Mouse (Mus musculus) midbrain, embryonic 15.5 days (tissue): Measurements from ENCODE around the gene Tcl1b5. TPM values are rescaled to one million over a fixed set of nuclear protein-coding genes. Genes with fewer than 3 reads are reported as not detected.
"Not testable (repeated sequence)": the region's sequence is repeated elsewhere in the genome, so short reads cannot be mapped to it uniquely, and the experiment has no call there.

Source experiments
- ATAC-seq: fragments of 200-750 bp; cut with Nextera tagmentation; replicated peaks from 2 replicates; pipeline ENCODE4 v1.8.0; 2017; ENCODE audit warnings: moderate TSS enrichment
- H3K27ac ChIP-seq: fragments of 300-500 bp; sonication (generic); 2 replicates; pipeline ENCODE4 v1.5.1; 2015; ENCODE audit warnings: mild to moderate bottlenecking, inconsistent platforms
- H3K27me3 ChIP-seq: fragments of 300-500 bp; sonication (generic); replicated peaks from 2 replicates; pipeline ENCODE4 v1.6.1; 2015; ENCODE audit warnings: inconsistent platforms
- H3K36me3 ChIP-seq: fragments of 300-500 bp; sonication (generic); replicated peaks from 2 replicates; pipeline ENCODE4 v1.6.1; 2015; ENCODE audit warnings: inconsistent platforms
- H3K4me1 ChIP-seq: fragments of 300-500 bp; sonication (generic); 2 replicates; pipeline ENCODE4 v1.6.1; 2015; ENCODE audit warnings: inconsistent platforms
- H3K4me2 ChIP-seq: fragments of 300-500 bp; sonication (generic); 2 replicates; pipeline ENCODE4 v1.6.1; 2015; ENCODE audit warnings: inconsistent platforms, mild to moderate bottlenecking, moderate library complexity
- H3K4me3 ChIP-seq: fragments of 300-500 bp; sonication (generic); 2 replicates; pipeline ENCODE4 v1.5.1; 2015; ENCODE audit warnings: mild to moderate bottlenecking, inconsistent platforms
- H3K9ac ChIP-seq: fragments of 300-500 bp; sonication (generic); 2 replicates; pipeline ENCODE4 v1.6.1; 2015; ENCODE audit warnings: mild to moderate bottlenecking, inconsistent platforms
- H3K9me3 ChIP-seq: fragments of 300-500 bp; sonication (generic); 2 replicates; pipeline ENCODE4 v1.6.1; 2016; ENCODE audit warnings: inconsistent platforms
- WGBS: fragments of 180-500 bp; shearing (Covaris S2); methylation state at CpG from one replicate; pipeline ENCODE4 v1.1.7; 2015; ENCODE audit warnings: mixed read lengths; 5-methylcytosine and 5-hydroxymethylcytosine counted together
- polyA plus RNA-seq: library from polyadenylated mRNA; unstranded; fragments of >200 nt; fragmentation: Nextera tagmentation; extraction: Ambion mirVana; gene quantifications from 2 replicates; pipeline ENCODE4 v1.2.1, GENCODE M21; 2015

Gene Tcl1b5
- polyA plus RNA-seq, 1 experiment from 2014 or later: not detected

GRCm38 (mm10) chr12:105166734-105167133 lies 9.4 kb upstream of the Tcl1b5 start:
- Histone ChIP-seq H3K9ac (no peak overlapping the region), H3K36me3 (no peaks in the 10 kb centered on the region), H3K4me2 (no peak overlapping the region), H3K27ac (no peak overlapping the region), H3K9me3 (no peaks in the 10 kb centered on the region), H3K4me3 (no peak overlapping the region), H3K27me3 (no peaks in the 10 kb centered on the region), H3K4me1 (no peaks in the 10 kb centered on the region)
- WGBS: 81% methylated on average over 3 of the region's 3 CpGs
- no peak for ATAC-seq

- H3K9ac ChIP-seq: no peak overlapping the region
- 89% methylated on average over 2 of the region's 2 CpGs for WGBS
- H3K9me3 ChIP-seq: no peaks in the 10 kb centered on the region
- no peak overlapping the region for H3K4me3 ChIP-seq
- no peaks in the 10 kb centered on the region for H3K36me3 ChIP-seq
- H3K4me1 ChIP-seq: no peaks in the 10 kb centered on the region
- ATAC-seq: no peak
- no peak overlapping the region for H3K27ac ChIP-seq
- H3K4me2 ChIP-seq: no peak overlapping the region
- no peaks in the 10 kb centered on the region for H3K27me3 ChIP-seq
Measured at GRCm38 (mm10) chr12:105173366-105173765, 2.8 kb upstream of the Tcl1b5 start.

- not testable (repeated sequence) for H3K27ac ChIP-seq, ATAC-seq, H3K4me2 ChIP-seq, H3K36me3 ChIP-seq, H3K4me1 ChIP-seq, H3K9me3 ChIP-seq, H3K9ac ChIP-seq, H3K4me3 ChIP-seq, H3K27me3 ChIP-seq
- WGBS: 34% methylated on average over 2 of the region's 2 CpGs
Measured at GRCm38 (mm10) chr12:105174318-105174717, 1.8 kb upstream of the Tcl1b5 start.

GRCm38 (mm10) chr12:105181040-105181644 lies 5.0 kb downstream of the Tcl1b5 start:
- H3K9ac ChIP-seq, H3K4me3 ChIP-seq, H3K36me3 ChIP-seq, H3K4me2 ChIP-seq, H3K4me1 ChIP-seq, H3K9me3 ChIP-seq, ATAC-seq, H3K27me3 ChIP-seq, H3K27ac ChIP-seq: not testable (repeated sequence)
- WGBS: 78% methylated on average over 4 of the region's 4 CpGs

- H3K4me2 ChIP-seq, H3K36me3 ChIP-seq, H3K9me3 ChIP-seq, H3K4me3 ChIP-seq, H3K4me1 ChIP-seq, H3K27ac ChIP-seq, H3K9ac ChIP-seq, H3K27me3 ChIP-seq, ATAC-seq: not testable (repeated sequence)
- WGBS: 52% methylated on average over 2 of the region's 2 CpGs
Measured at GRCm38 (mm10) chr12:105188980-105189379, 12.8 kb downstream of the Tcl1b5 start.

GRCm38 (mm10) chr12:105190743-105191142 lies 14.6 kb downstream of the Tcl1b5 start, which contains the start of gene Tcl1b3:
TSS of gene Tcl1b3 (plus strand) at chr12:105191043.
- not testable (repeated sequence) for H3K4me1 ChIP-seq, H3K36me3 ChIP-seq, H3K27me3 ChIP-seq, H3K27ac ChIP-seq, H3K4me2 ChIP-seq, ATAC-seq, H3K9me3 ChIP-seq, H3K4me3 ChIP-seq, H3K9ac ChIP-seq
- 95% methylated on average over 6 of the region's 6 CpGs for WGBS

- not testable (repeated sequence) for H3K9me3 ChIP-seq, H3K9ac ChIP-seq, H3K4me3 ChIP-seq, H3K36me3 ChIP-seq, H3K27me3 ChIP-seq, H3K4me2 ChIP-seq, H3K4me1 ChIP-seq, ATAC-seq
- 15% methylated on average over 7 of the region's 7 CpGs for WGBS
- H3K27ac ChIP-seq: peak overlapping the region; percentile 25; the same call in 1 of the 2 replicates
Measured at GRCm38 (mm10) chr12:105199684-105200497, 23.7 kb downstream of the Tcl1b5 start.

- not testable (repeated sequence) for H3K9me3 ChIP-seq, ATAC-seq
Measured at GRCm38 (mm10) chr12:105201657-105202056, 25.5 kb downstream of the Tcl1b5 start, which contains the start of gene Tcl1b4. TSS of gene Tcl1b4 (plus strand) at chr12:105201957.

GRCm38 (mm10) chr12:105207071-105207470 lies 30.9 kb downstream of the Tcl1b5 start:
- H3K27me3 ChIP-seq: no peaks in the 10 kb centered on the region
- WGBS: 67% methylated on average over 1 of the region's 1 CpGs
- no peaks in the 10 kb centered on the region for H3K4me1 ChIP-seq
- no peak overlapping the region for H3K4me2 ChIP-seq
- H3K9me3 ChIP-seq: no peaks in the 10 kb centered on the region
- ATAC-seq: no peak
- no peak overlapping the region for H3K9ac ChIP-seq
- no peak overlapping the region for H3K4me3 ChIP-seq
- H3K36me3 ChIP-seq: no peaks in the 10 kb centered on the region
- no peak overlapping the region for H3K27ac ChIP-seq

More at GRCm38 (mm10) chr12:105201657-105202056, 25.5 kb downstream of the Tcl1b5 start, which contains the start of gene Tcl1b4:
- WGBS: 93% methylated on average over 1 of the region's 1 CpGs
- not testable (repeated sequence) for H3K4me1 ChIP-seq, H3K36me3 ChIP-seq, H3K9ac ChIP-seq, H3K4me2 ChIP-seq, H3K4me3 ChIP-seq, H3K27me3 ChIP-seq, H3K27ac ChIP-seq

GRCm38 (mm10) chr12:105208441-105208840 lies 32.3 kb downstream of the Tcl1b5 start:
- Histone ChIP-seq H3K27ac (no peak overlapping the region), H3K4me3 (no peak overlapping the region), H3K4me2 (no peak overlapping the region), H3K9me3 (no peaks in the 10 kb centered on the region), H3K27me3 (no peaks in the 10 kb centered on the region), H3K4me1 (no peaks in the 10 kb centered on the region), H3K9ac (no peak overlapping the region), H3K36me3 (no peaks in the 10 kb centered on the region)
- WGBS: 94% methylated on average over 1 of the region's 1 CpGs
- no peak for ATAC-seq

- no peak overlapping the region for H3K4me2 ChIP-seq
- no peak overlapping the region for H3K27ac ChIP-seq
- WGBS: 93% methylated on average over 7 of the region's 7 CpGs
- no peaks in the 10 kb centered on the region for H3K9me3 ChIP-seq
- ATAC-seq: no peak
- H3K9ac ChIP-seq: no peak overlapping the region
- no peaks in the 10 kb centered on the region for H3K27me3 ChIP-seq
- no peak overlapping the region for H3K4me3 ChIP-seq
- H3K36me3 ChIP-seq: no peaks in the 10 kb centered on the region
- H3K4me1 ChIP-seq: no peaks in the 10 kb centered on the region
Measured at GRCm38 (mm10) chr12:105209231-105209630, 33.1 kb downstream of the Tcl1b5 start.

- H3K36me3 ChIP-seq: no peaks in the 10 kb centered on the region
- H3K27me3 ChIP-seq: no peaks in the 10 kb centered on the region
- H3K4me2 ChIP-seq: no peak overlapping the region
- ATAC-seq: no peak
- no peak overlapping the region for H3K4me3 ChIP-seq
- no peaks in the 10 kb centered on the region for H3K4me1 ChIP-seq
- H3K9ac ChIP-seq: no peak overlapping the region
- no peak overlapping the region for H3K27ac ChIP-seq
- 89% methylated on average over 7 of the region's 7 CpGs for WGBS
- H3K9me3 ChIP-seq: no peaks in the 10 kb centered on the region
Measured at GRCm38 (mm10) chr12:105217101-105217760, 41.1 kb downstream of the Tcl1b5 start.
